9 mouse cellular contexts compared by ENCODE assay signal in genomic region chr8:106687479-106687878, GRCm38 (mm10). TPM values are rescaled to one million over a fixed set of nuclear protein-coding genes. Genes with fewer than 3 reads are reported as not detected.
DNase-seq lines count a peak whose midpoint lies in the region; ATAC-seq and TF ChIP-seq lines count a peak whose summit lies in the region.
"Had no signal": no experiment of that assay in that cellular context is flagged by ENCODE, and none has a peak within 500 bp of the region (broad histone marks: within the 10 kb centered on the region; RNA-seq: fewer than 3 reads in every experiment).

No protein-coding gene starts in this region.

- H3K36me3 ChIP-seq in kidney, adult 2 months (ENCODE audit: control insufficient read depth, insufficient read depth, low read length): no peaks in the 10 kb centered on the region
- peaks cover 20% of the 10 kb centered on the region for H3K36me3 ChIP-seq in kidney, embryonic 15.5 days
- H3K36me3 ChIP-seq in ES-Bruce4 (ENCODE audit: control insufficient read depth, insufficient read depth, low read length, poor library complexity, severe bottlenecking): peaks cover 4% of the 10 kb centered on the region; the same call in 1 of the 2 replicates
- H3K36me3 ChIP-seq in splenic B cell, adult 2 months (ENCODE audit: control insufficient read depth, insufficient read depth, low read length, poor library complexity, severe bottlenecking): no peaks in the 10 kb centered on the region; the same call in 1 of the 2 replicates

- WGBS in kidney, adult 2 months: under 1% methylated on average over 4 of the region's 4 CpGs
- 4% methylated on average over 4 of the region's 4 CpGs for WGBS in kidney, embryonic 15.5 days

- H3K4me2 ChIP-seq in kidney, embryonic 15.5 days: no peak overlapping the region
- H3K4me2 ChIP-seq: midbrain, embryonic 12.5 days had no signal

- no peak overlapping the region for H3K4me3 ChIP-seq in kidney, adult 2 months (ENCODE audit: insufficient read depth, low read depth, low read length)
- no peak overlapping the region for H3K4me3 ChIP-seq in kidney, embryonic 15.5 days (replicated peaks)
- H3K4me3 ChIP-seq in ES-Bruce4 (ENCODE audit: low read depth, low read length): no peak overlapping the region
- H3K4me3 ChIP-seq in embryonic fibroblast, embryonic 13.5 days (ENCODE audit: insufficient read depth, low read length): no peak overlapping the region
- H3K4me3 ChIP-seq: midbrain, embryonic 12.5 days had no signal

- no peak overlapping the region for H3K9ac ChIP-seq in kidney, embryonic 15.5 days
- H3K9ac ChIP-seq in ES-Bruce4 (ENCODE audit: low read depth, poor library complexity, severe bottlenecking): no peak overlapping the region
- H3K9ac ChIP-seq: midbrain, embryonic 12.5 days had no signal

- H3K27ac ChIP-seq in kidney, adult 2 months (ENCODE audit: insufficient read depth, low read depth, low read length): no peak overlapping the region
- no peak overlapping the region for H3K27ac ChIP-seq in kidney, embryonic 15.5 days
- H3K27ac ChIP-seq in ES-Bruce4 (ENCODE audit: insufficient read depth, low read length): no peak overlapping the region
- H3K27ac ChIP-seq in embryonic fibroblast, embryonic 13.5 days (ENCODE audit: insufficient read depth, low read length): no peak overlapping the region
- H3K27ac ChIP-seq: midbrain, embryonic 12.5 days had no signal

- no peaks in the 10 kb centered on the region for H3K9me3 ChIP-seq in kidney, embryonic 15.5 days (replicated peaks)
- no peaks in the 10 kb centered on the region for H3K9me3 ChIP-seq in ES-Bruce4 (replicated peaks; ENCODE audit: control insufficient read depth, insufficient read depth, low read length, poor library complexity, severe bottlenecking)
- H3K9me3 ChIP-seq: midbrain, embryonic 12.5 days had no signal

- ATAC-seq in kidney, embryonic 15.5 days (replicated peaks; ENCODE audit: low FRiP score): no peak

- TF ChIP-seq POLR2A in kidney, adult 2 months (IDR thresholded peaks at IDR 0.05; ENCODE audit: low read depth, low read length): no peak
- TF ChIP-seq POLR2A in ES-Bruce4 (IDR thresholded peaks at IDR 0.05; ENCODE audit: insufficient read depth, low read length): no peak
- no peak for TF ChIP-seq POLR2A in embryonic fibroblast, embryonic 13.5 days (IDR thresholded peaks at IDR 0.05; ENCODE audit: low read depth, low read length)

- peak; percentile 47 for DNase-seq in kidney, adult 2 months
- peak; percentile 73 for DNase-seq in A20 (ENCODE audit: low read depth, low spot score)
- DNase-seq in splenic B cell, adult 2 months (ENCODE audit: low read depth, low spot score): peak; percentile 75
- DNase-seq in urinary bladder, postnatal 10 days (ENCODE audit: low spot score): no peak
- DNase-seq in layer of hippocampus, postnatal 36 days: no peak

- TF ChIP-seq CTCF in kidney, adult 2 months (conservative IDR thresholded peaks at IDR 0.05; ENCODE audit: insufficient read depth, insufficient read length, low read depth, low read length): peak; percentile 54
- peak; percentile 32 for TF ChIP-seq CTCF in ES-Bruce4 (IDR thresholded peaks at IDR 0.05; ENCODE audit: low read depth, low read length)
- 0 out of 2 replicates have a peak, but pooled peaks have one; percentile 4 for TF ChIP-seq CTCF in embryonic fibroblast, embryonic 13.5 days (IDR thresholded peaks at IDR 0.05; ENCODE audit: borderline replicate concordance, insufficient read depth, low read length)

- no peaks in the 10 kb centered on the region for H3K27me3 ChIP-seq in kidney, adult 2 months (replicated peaks; ENCODE audit: control insufficient read depth, insufficient read depth, low read length)
- no peaks in the 10 kb centered on the region for H3K27me3 ChIP-seq in kidney, embryonic 15.5 days
- H3K27me3 ChIP-seq in ES-Bruce4 (ENCODE audit: control insufficient read depth, insufficient read depth, low read length, poor library complexity, severe bottlenecking): no peaks in the 10 kb centered on the region
- H3K27me3 ChIP-seq in splenic B cell, adult 2 months (ENCODE audit: control insufficient read depth, insufficient read depth, low read length, poor library complexity, severe bottlenecking): no peaks in the 10 kb centered on the region
- H3K27me3 ChIP-seq: midbrain, embryonic 12.5 days had no signal

- no peak for TF ChIP-seq EP300 in ES-Bruce4 (IDR thresholded peaks at IDR 0.05; ENCODE audit: insufficient read depth, low read depth, low read length)

- no peaks in the 10 kb centered on the region; the same call in 1 of the 2 replicates for H3K4me1 ChIP-seq in kidney, adult 2 months (ENCODE audit: control insufficient read depth, insufficient read depth, low read length)
- H3K4me1 ChIP-seq in kidney, embryonic 15.5 days: peaks cover 15% of the 10 kb centered on the region
- no peaks in the 10 kb centered on the region for H3K4me1 ChIP-seq in ES-Bruce4 (ENCODE audit: control insufficient read depth, insufficient read depth, low read length)
- H3K4me1 ChIP-seq in embryonic fibroblast, embryonic 13.5 days (ENCODE audit: control insufficient read depth, insufficient read depth, low read length): no peaks in the 10 kb centered on the region
- H3K4me1 ChIP-seq: midbrain, embryonic 12.5 days had no signal

RNA-seq across cellular contexts. Expression of gene Tango6, which starts 4.6 kb away (rescaled TPM):
- 6.1 TPM in 2 replicates for polyA plus RNA-seq in kidney, adult 2 months (2012; rRNA removed)
- 11.6 and 12.3 TPM in 2 replicates for polyA plus RNA-seq in kidney, embryonic 15.5 days (2015; fragmentation: Nextera tagmentation; extraction: Ambion mirVana)
- polyA plus RNA-seq in ES-Bruce4 (2011; ENCODE audit: insufficient read depth, insufficient read length, low read depth, missing spikeins): 12.5 and 14.1 TPM in 2 replicates
- 7.0 and 7.2 TPM in 2 replicates for polyA plus RNA-seq in embryonic fibroblast, embryonic 13.5 days (2011; ENCODE audit: insufficient read length, low read depth, missing spikeins)
- 1 to 10 TPM; 6.4 to 6.6 TPM for total RNA-seq in layer of hippocampus, postnatal 36 days (2021)

Comparison
In these comparisons a context has a peak if more than half of its experiments do, and no peak if none do; other contexts are left out.
1. DNase-seq: peak in kidney, adult 2 months (single experiment), A20 (single experiment) and splenic B cell, adult 2 months (single experiment); none in urinary bladder, postnatal 10 days (single experiment) and layer of hippocampus, postnatal 36 days (0 of 2).
2. CTCF ChIP-seq: peak in every context shown above with its lines; median percentile 54 in kidney, adult 2 months; 32 in ES-Bruce4; 4 in embryonic fibroblast, embryonic 13.5 days.